Mouse (Mus musculus) ES-Bruce4 (cell line): ENCODE results near the gene Coro2a.

Experiments used
- CTCF ChIP-seq: IDR thresholded peaks from one replicate; pipeline ENCODE4 v1.8.1; 2011; ENCODE audit warnings: low read depth, low read length
- EP300 ChIP-seq: IDR thresholded peaks from 2 replicates; pipeline ENCODE4 v1.6.1; 2011; ENCODE audit warnings: low read depth, low read length; ENCODE audit not compliant: insufficient read depth

DNA sequence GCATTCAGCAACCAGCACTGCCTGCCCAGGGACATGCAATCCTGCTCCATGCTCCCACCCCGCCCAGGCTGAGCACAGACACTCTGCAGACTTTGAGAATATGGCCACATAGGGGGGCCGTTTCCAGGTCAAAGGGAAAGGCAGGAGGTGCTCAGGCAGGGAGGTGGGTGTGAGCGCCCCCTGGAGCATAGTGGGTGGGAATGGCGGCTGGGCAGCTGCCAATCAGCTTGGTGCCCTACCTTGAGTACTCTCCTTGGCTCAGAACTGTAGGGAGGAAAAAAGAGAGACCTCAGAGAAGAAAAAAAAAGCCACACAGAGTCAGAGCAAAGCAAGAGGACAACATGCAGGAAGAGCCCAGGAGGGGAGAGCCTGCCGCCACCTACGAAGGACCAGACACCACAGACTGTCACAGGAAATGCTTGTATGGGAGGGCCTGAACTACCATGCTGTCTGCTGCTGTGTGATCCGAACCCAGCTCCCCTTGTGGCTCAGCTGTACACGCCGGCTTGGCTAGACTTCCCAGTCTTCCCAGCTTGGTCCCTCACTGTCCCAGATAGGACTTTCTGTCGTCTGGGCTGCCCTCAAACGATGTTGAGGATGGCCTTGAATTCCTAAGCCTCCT lies 16.3 kb upstream of the Coro2a start:
- TF ChIP-seq CTCF (peak; percentile 84), EP300 (no peak)
